In genomic region chr13:104074731-104075130, GRCm38 (mm10) we compare ENCODE assay signal across 8 mouse cellular contexts. TPM values are rescaled to one million over a fixed set of nuclear protein-coding genes. Genes with fewer than 3 reads are reported as not detected.
A peak's percentile ranks its signal among the peaks of the same experiment; 100 is the strongest.
DNase-seq lines count a peak whose midpoint lies in the region.

No protein-coding gene starts in this region.

- DNase-seq in adrenal gland, postnatal 14 days: peak; percentile 63
- DNase-seq in gastrocnemius, postnatal 10 days: peak; percentile 60
- peak; percentile 53 for DNase-seq in kidney, adult 9 months
- DNase-seq in lung, postnatal 25 days (ENCODE audit: low spot score): peak; percentile 71
- DNase-seq in left cerebral cortex, adult 11 months (ENCODE audit: low spot score): no peak
- no peak for DNase-seq in c-Kit-positive CD71-positive TER-119-positive erythroid progenitor cells, embryonic 14.5 days (ENCODE audit: low spot score)
- DNase-seq in cerebellum, postnatal 4 days (ENCODE audit: low spot score in 2 of 2): no peak
- no peak for DNase-seq in natural killer cell, adult 2 months (ENCODE audit: low spot score in 2 of 2)

RNA-seq across cellular contexts. Expression of gene Nln, which starts 34.7 kb away (rescaled TPM):
- total RNA-seq in adrenal gland, postnatal 14 days (2021): 21.0 and 26.5 TPM in 2 replicates
- total RNA-seq in gastrocnemius, postnatal 10 days (2021): 10 to 100 TPM in 1 of 2 experiments, 1 to 10 TPM in 1; 9.5 to 10.7 TPM

RNA-seq across cellular contexts. Expression of gene Sgtb, which starts 34.8 kb away (rescaled TPM):
- total RNA-seq in adrenal gland, postnatal 14 days (2021): 7.1 and 9.7 TPM in 2 replicates
- total RNA-seq in gastrocnemius, postnatal 10 days (2021): 1 to 10 TPM; 1.2 to 1.6 TPM

Comparison
In these comparisons a context has a peak if more than half of its experiments do, and no peak if none do; other contexts are left out.
1. DNase-seq: peak in adrenal gland, postnatal 14 days (single experiment), gastrocnemius, postnatal 10 days (single experiment), kidney, adult 9 months (single experiment) and lung, postnatal 25 days (single experiment); none in left cerebral cortex, adult 11 months (single experiment), c-Kit-positive CD71-positive TER-119-positive erythroid progenitor cells, embryonic 14.5 days (single experiment), cerebellum, postnatal 4 days (0 of 2) and natural killer cell, adult 2 months (0 of 2).